In genomic region chr7:63444484-63445345, GRCm38 (mm10) we compare ENCODE assay signal across 8 mouse cellular contexts. TPM values are rescaled to one million over a fixed set of nuclear protein-coding genes. Genes with fewer than 3 reads are reported as not detected.
DNase-seq lines count a peak whose midpoint lies in the region; ATAC-seq and TF ChIP-seq lines count a peak whose summit lies in the region.

Gene Otud7a, plus strand, starts transcription at chr7:63444751.

- peak within 1 kb of the TSS; percentile 69 for H3K4me3 ChIP-seq in forebrain, embryonic 14.5 days (ENCODE audit: low read depth, low read length)
- peak within 1 kb of the TSS; percentile 49 for H3K4me3 ChIP-seq in lung, postnatal 0 days (ENCODE audit: low read depth, low read length)

- WGBS in forebrain, embryonic 14.5 days, result under 1% methylated on average over 86 of the region's 123 CpGs
- under 1% methylated on average over 67 of the region's 123 CpGs for WGBS in lung, postnatal 0 days

- peak within 1 kb of the TSS; percentile 68; the same call in 1 of the 2 replicates for H3K27ac ChIP-seq in forebrain, embryonic 14.5 days (ENCODE audit: low read depth, low read length)
- no peak within 1 kb of the TSS for H3K27ac ChIP-seq in lung, postnatal 0 days (ENCODE audit: low read length)

- H3K9me3 ChIP-seq in forebrain, embryonic 14.5 days (replicated peaks; ENCODE audit: control insufficient read depth, low read length), result no peaks in the 10 kb centered on the region
- H3K9me3 ChIP-seq in lung, postnatal 0 days (ENCODE audit: low read length), result no peaks in the 10 kb centered on the region

- peaks cover 3% of the 10 kb centered on the region; the same call in 1 of the 2 replicates for H3K4me1 ChIP-seq in forebrain, embryonic 14.5 days (ENCODE audit: control insufficient read depth, insufficient read depth, low read length)
- no peaks in the 10 kb centered on the region for H3K4me1 ChIP-seq in lung, postnatal 0 days (ENCODE audit: insufficient read depth, low read depth, low read length)

- no peaks in the 10 kb centered on the region for H3K36me3 ChIP-seq in forebrain, embryonic 14.5 days (ENCODE audit: control insufficient read depth, insufficient read depth, low read length)
- H3K36me3 ChIP-seq in lung, postnatal 0 days (ENCODE audit: insufficient read depth, low read length), result no peaks in the 10 kb centered on the region

- peak within 1 kb of the TSS; percentile 80 for H3K9ac ChIP-seq in forebrain, embryonic 14.5 days (ENCODE audit: low read length)
- H3K9ac ChIP-seq in lung, postnatal 0 days (replicated peaks; ENCODE audit: low read depth), result no peak within 1 kb of the TSS

- TF ChIP-seq CTCF in lung, postnatal 0 days (IDR thresholded peaks at IDR 0.05), result no peak

- H3K27me3 ChIP-seq in forebrain, embryonic 14.5 days (replicated peaks; ENCODE audit: control insufficient read depth, insufficient read depth, low read length), result no peaks in the 10 kb centered on the region
- peaks cover 17% of the 10 kb centered on the region; the same call in 1 of the 2 replicates for H3K27me3 ChIP-seq in lung, postnatal 0 days (replicated peaks; ENCODE audit: insufficient read depth, low read length)

- peak within 1 kb of the TSS; percentile 88 for H3K4me2 ChIP-seq in forebrain, embryonic 14.5 days (ENCODE audit: low read length)
- peak within 1 kb of the TSS; percentile 82 for H3K4me2 ChIP-seq in lung, postnatal 0 days (replicated peaks; ENCODE audit: low read depth, low read length)

- peak; percentile 70 to 90 for DNase-seq in adrenal gland, adult (ENCODE audit: inconsistent age in 2 of 2, low spot score in 1 of 2)
- DNase-seq in cerebellum, adult 11 months, result peak; percentile 92
- DNase-seq in forebrain, embryonic 14.5 days (ENCODE audit: low spot score), result peak; percentile 92
- DNase-seq in heart, postnatal 4 days, result peak; percentile 61
- peak; percentile 92 to 96 for DNase-seq in layer of hippocampus, postnatal 10 days (ENCODE audit: low spot score in 2 of 2)
- peak; percentile 9 for DNase-seq in lung, postnatal 0 days (ENCODE audit: low spot score)
- DNase-seq in right cerebral cortex, postnatal 10 days (ENCODE audit: low spot score in 2 of 2), result peak; percentile 93 to 94

- no peak for TF ChIP-seq EP300 in lung, postnatal 0 days (IDR thresholded peaks at IDR 0.05)

- ATAC-seq in forebrain, embryonic 14.5 days, result peak; percentile 95
- peak; percentile 38; the same call in 1 of the 2 replicates for ATAC-seq in lung, postnatal 0 days
- ATAC-seq in megakaryocyte-erythroid progenitor cell, adult 5-6 weeks (replicated peaks; ENCODE audit: low FRiP score, low TSS enrichment, poor library complexity, severe bottlenecking), result no peak

RNA-seq across cellular contexts. Expression of gene Otud7a, which starts in this region (rescaled TPM):
- polyA plus RNA-seq in forebrain, embryonic 14.5 days (2014; fragmentation: Nextera tagmentation; extraction: Ambion mirVana), result 2.0 and 2.6 TPM in 2 replicates
- under 1 TPM; 0.14 to 0.33 TPM for total RNA-seq in heart, postnatal 4 days (2021)
- 10 to 100 TPM; 61.9 to 62.2 TPM for total RNA-seq in layer of hippocampus, postnatal 10 days (2021)
- 0.07 and 0.11 TPM in 2 replicates for polyA plus RNA-seq in lung, postnatal 0 days (2015; fragmentation: Nextera tagmentation; extraction: Ambion mirVana)
- total RNA-seq in megakaryocyte-erythroid progenitor cell, adult 5-6 weeks (2014; fragmentation: Nextera tagmentation), result not detected in 2 replicates
- total RNA-seq in megakaryocyte-erythroid progenitor cell, adult 5-6 weeks (2017), result not detected in 2 replicates

Comparison
In these comparisons a context has a peak if more than half of its experiments do, and no peak if none do; other contexts are left out.
1. RNA of gene Otud7a (total RNA-seq): 61.9 to 62.2 TPM in layer of hippocampus, postnatal 10 days; 0.14 to 0.33 TPM in heart, postnatal 4 days and not detected in megakaryocyte-erythroid progenitor cell, adult 5-6 weeks; every median in the first group is over 10 times any median in the second.
2. Peak in DNase-seq in heart, postnatal 4 days; RNA of the gene not detected or under 1 TPM.
3. Peak in DNase-seq, ATAC-seq, H3K4me3 ChIP-seq and H3K4me2 ChIP-seq in lung, postnatal 0 days; RNA of the gene not detected or under 1 TPM.
4. DNase-seq: peak in every context shown above with its lines; median percentile 94 in layer of hippocampus, postnatal 10 days; 94 in right cerebral cortex, postnatal 10 days; 92 in cerebellum, adult 11 months; 92 in forebrain, embryonic 14.5 days; 80 in adrenal gland, adult; 61 in heart, postnatal 4 days; 9 in lung, postnatal 0 days.